ENCODE assay signal across 8 mouse cellular contexts in the genomic region with DNA sequence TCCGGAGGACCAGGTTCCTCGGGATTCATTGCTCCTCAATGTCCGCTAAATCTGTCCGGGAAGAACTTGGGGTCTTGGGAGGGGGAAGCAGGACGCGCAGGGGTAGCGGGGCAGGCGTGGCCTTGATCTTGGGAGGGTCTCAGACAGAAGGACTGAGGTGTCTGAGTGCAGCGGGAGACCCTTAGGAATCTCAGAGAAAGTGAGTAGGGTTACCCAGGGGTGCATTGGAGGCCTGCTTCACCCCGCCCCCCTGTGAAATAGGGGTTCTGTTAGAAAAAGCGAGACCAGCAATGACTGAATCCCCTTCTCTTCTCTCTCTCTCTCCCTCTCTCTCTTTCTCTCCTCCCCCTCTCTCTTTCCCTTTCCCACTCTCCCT. TPM values are rescaled to one million over a fixed set of nuclear protein-coding genes. Genes with fewer than 3 reads are reported as not detected.
A peak's percentile ranks its signal among the peaks of the same experiment; 100 is the strongest.
DNase-seq lines count a peak whose midpoint lies in the region; ATAC-seq and TF ChIP-seq lines count a peak whose summit lies in the region.

No protein-coding gene starts in this region.

- peaks cover 14% of the 10 kb centered on the region for H3K4me1 ChIP-seq in lung, embryonic 15.5 days
- H3K4me1 ChIP-seq in embryonic fibroblast, embryonic 13.5 days (ENCODE audit: control insufficient read depth, insufficient read depth, low read length), result no peaks in the 10 kb centered on the region
- H3K4me1 ChIP-seq in limb, embryonic 11.5 days (ENCODE audit: control insufficient read depth, insufficient read depth, low read length), result peaks cover 5% of the 10 kb centered on the region; the same call in 1 of the 2 replicates
- peaks cover 10% of the 10 kb centered on the region for H3K4me1 ChIP-seq in neural tube, embryonic 15.5 days

- peak overlapping the region; percentile 57 for H3K4me3 ChIP-seq in lung, embryonic 15.5 days
- peak overlapping the region; percentile 90 for H3K4me3 ChIP-seq in embryonic fibroblast, embryonic 13.5 days (ENCODE audit: insufficient read depth, low read length)
- peak overlapping the region; percentile 61 for H3K4me3 ChIP-seq in limb, embryonic 11.5 days (ENCODE audit: low read depth, low read length)
- H3K4me3 ChIP-seq in neural tube, embryonic 15.5 days (replicated peaks), result peak overlapping the region; percentile 57

- H3K9me3 ChIP-seq in lung, embryonic 15.5 days, result no peaks in the 10 kb centered on the region
- no peaks in the 10 kb centered on the region for H3K9me3 ChIP-seq in limb, embryonic 11.5 days (ENCODE audit: control insufficient read depth, low read length)
- no peaks in the 10 kb centered on the region for H3K9me3 ChIP-seq in neural tube, embryonic 15.5 days (replicated peaks)

- no peak overlapping the region for H3K27ac ChIP-seq in lung, embryonic 15.5 days
- no peak overlapping the region for H3K27ac ChIP-seq in embryonic fibroblast, embryonic 13.5 days (ENCODE audit: insufficient read depth, low read length)
- no peak overlapping the region for H3K27ac ChIP-seq in limb, embryonic 11.5 days (replicated peaks; ENCODE audit: low read depth, low read length)
- no peak overlapping the region for H3K27ac ChIP-seq in neural tube, embryonic 15.5 days (replicated peaks)

- TF ChIP-seq CTCF in embryonic fibroblast, embryonic 13.5 days (IDR thresholded peaks at IDR 0.05; ENCODE audit: borderline replicate concordance, insufficient read depth, low read length), result no peak

- no peak for TF ChIP-seq POLR2A in embryonic fibroblast, embryonic 13.5 days (IDR thresholded peaks at IDR 0.05; ENCODE audit: low read depth, low read length)

- no peak for DNase-seq in lung, postnatal 14 days
- no peak for DNase-seq in limb, embryonic 11.5 days (ENCODE audit: low spot score)
- no peak for DNase-seq in yolk sac, embryonic 10.5 days (ENCODE audit: low spot score)
- DNase-seq in cerebellum, postnatal 36 days, result no peak
- DNase-seq in adrenal gland, postnatal 14 days, result no peak

- WGBS in lung, embryonic 15.5 days, result 4% methylated on average over 11 of the region's 11 CpGs
- 4% methylated on average over 11 of the region's 11 CpGs for WGBS in limb, embryonic 11.5 days
- 3% methylated on average over 11 of the region's 11 CpGs for WGBS in neural tube, embryonic 15.5 days

- no peaks in the 10 kb centered on the region for H3K27me3 ChIP-seq in lung, embryonic 15.5 days
- no peaks in the 10 kb centered on the region for H3K27me3 ChIP-seq in limb, embryonic 11.5 days (ENCODE audit: control insufficient read depth, insufficient read depth, low read length)
- no peaks in the 10 kb centered on the region for H3K27me3 ChIP-seq in neural tube, embryonic 15.5 days (replicated peaks)

- H3K36me3 ChIP-seq in lung, embryonic 15.5 days, result no peaks in the 10 kb centered on the region
- no peaks in the 10 kb centered on the region for H3K36me3 ChIP-seq in limb, embryonic 11.5 days (ENCODE audit: control insufficient read depth, insufficient read depth, low read length)
- no peaks in the 10 kb centered on the region for H3K36me3 ChIP-seq in neural tube, embryonic 15.5 days

- peak overlapping the region; percentile 34 for H3K9ac ChIP-seq in lung, embryonic 15.5 days
- H3K9ac ChIP-seq in limb, embryonic 11.5 days (ENCODE audit: low read length), result peak overlapping the region; percentile 17; the same call in 1 of the 2 replicates
- peak overlapping the region; percentile 53 for H3K9ac ChIP-seq in neural tube, embryonic 15.5 days (replicated peaks)

- peak overlapping the region; percentile 92 for H3K4me2 ChIP-seq in lung, embryonic 15.5 days
- H3K4me2 ChIP-seq in limb, embryonic 11.5 days (ENCODE audit: low read depth, severe bottlenecking), result peak overlapping the region; percentile 79
- H3K4me2 ChIP-seq in neural tube, embryonic 15.5 days, result peak overlapping the region; percentile 94

- no peak for ATAC-seq in lung, embryonic 15.5 days (ENCODE audit: borderline replicate concordance, extremely low read depth, low FRiP score, low TSS enrichment)
- no peak for ATAC-seq in limb, embryonic 11.5 days (ENCODE audit: insufficient number of reproducible peaks, low FRiP score, low TSS enrichment, low read depth)
- peak; percentile 60 for ATAC-seq in neural tube, embryonic 15.5 days (ENCODE audit: low FRiP score)

RNA-seq across cellular contexts. Expression of a gene that starts 0.4 kb away (rescaled TPM):
- polyA plus RNA-seq in lung, embryonic 15.5 days (2015; fragmentation: Nextera tagmentation; extraction: Ambion mirVana), result 14.0 and 14.3 TPM in 2 replicates
- 11.5 and 14.9 TPM in 2 replicates for polyA plus RNA-seq in embryonic fibroblast, embryonic 13.5 days (2011; ENCODE audit: insufficient read length, low read depth, missing spikeins)
- polyA plus RNA-seq in limb, embryonic 11.5 days (2014; fragmentation: Nextera tagmentation; extraction: Ambion mirVana), result 8.2 TPM in 2 replicates
- 17.3 and 18.2 TPM in 2 replicates for polyA plus RNA-seq in neural tube, embryonic 15.5 days (2015; fragmentation: Nextera tagmentation; extraction: Ambion mirVana)
- total RNA-seq in adrenal gland, postnatal 14 days (2021), result 325 and 370 TPM in 2 replicates

RNA-seq across cellular contexts. Expression of a gene that starts 20.1 kb away (rescaled TPM):
- 34.7 and 36.6 TPM in 2 replicates for polyA plus RNA-seq in lung, embryonic 15.5 days (2015; fragmentation: Nextera tagmentation; extraction: Ambion mirVana)
- 14.5 and 19.3 TPM in 2 replicates for polyA plus RNA-seq in embryonic fibroblast, embryonic 13.5 days (2011; ENCODE audit: insufficient read length, low read depth, missing spikeins)
- 36.3 and 36.6 TPM in 2 replicates for polyA plus RNA-seq in limb, embryonic 11.5 days (2014; fragmentation: Nextera tagmentation; extraction: Ambion mirVana)
- 31.4 and 33.7 TPM in 2 replicates for polyA plus RNA-seq in neural tube, embryonic 15.5 days (2015; fragmentation: Nextera tagmentation; extraction: Ambion mirVana)
- total RNA-seq in adrenal gland, postnatal 14 days (2021), result 87.8 and 94.3 TPM in 2 replicates

RNA-seq across cellular contexts. Expression of a gene that starts 35.4 kb away (rescaled TPM):
- 242 and 243 TPM in 2 replicates for polyA plus RNA-seq in lung, embryonic 15.5 days (2015; fragmentation: Nextera tagmentation; extraction: Ambion mirVana)
- polyA plus RNA-seq in embryonic fibroblast, embryonic 13.5 days (2011; ENCODE audit: insufficient read length, low read depth, missing spikeins), result 249 and 278 TPM in 2 replicates
- polyA plus RNA-seq in limb, embryonic 11.5 days (2014; fragmentation: Nextera tagmentation; extraction: Ambion mirVana), result 245 and 250 TPM in 2 replicates
- 183 and 196 TPM in 2 replicates for polyA plus RNA-seq in neural tube, embryonic 15.5 days (2015; fragmentation: Nextera tagmentation; extraction: Ambion mirVana)
- total RNA-seq in adrenal gland, postnatal 14 days (2021), result 167 and 170 TPM in 2 replicates
